Mouse (Mus musculus) ovary, adult 18-20 months (tissue): ENCODE results near the gene Hist1h1c.
"Not testable (repeated sequence)": the region's sequence is repeated elsewhere in the genome, so short reads cannot be mapped to it uniquely, and the experiment has no call there.

ENCODE experiments used
- DNase-seq: peaks from one replicate; pipeline ENCODE4 v3.0.0; 2022; ENCODE audit warnings: low spot score, mixed read lengths

The Hist1h1c gene

DNA sequence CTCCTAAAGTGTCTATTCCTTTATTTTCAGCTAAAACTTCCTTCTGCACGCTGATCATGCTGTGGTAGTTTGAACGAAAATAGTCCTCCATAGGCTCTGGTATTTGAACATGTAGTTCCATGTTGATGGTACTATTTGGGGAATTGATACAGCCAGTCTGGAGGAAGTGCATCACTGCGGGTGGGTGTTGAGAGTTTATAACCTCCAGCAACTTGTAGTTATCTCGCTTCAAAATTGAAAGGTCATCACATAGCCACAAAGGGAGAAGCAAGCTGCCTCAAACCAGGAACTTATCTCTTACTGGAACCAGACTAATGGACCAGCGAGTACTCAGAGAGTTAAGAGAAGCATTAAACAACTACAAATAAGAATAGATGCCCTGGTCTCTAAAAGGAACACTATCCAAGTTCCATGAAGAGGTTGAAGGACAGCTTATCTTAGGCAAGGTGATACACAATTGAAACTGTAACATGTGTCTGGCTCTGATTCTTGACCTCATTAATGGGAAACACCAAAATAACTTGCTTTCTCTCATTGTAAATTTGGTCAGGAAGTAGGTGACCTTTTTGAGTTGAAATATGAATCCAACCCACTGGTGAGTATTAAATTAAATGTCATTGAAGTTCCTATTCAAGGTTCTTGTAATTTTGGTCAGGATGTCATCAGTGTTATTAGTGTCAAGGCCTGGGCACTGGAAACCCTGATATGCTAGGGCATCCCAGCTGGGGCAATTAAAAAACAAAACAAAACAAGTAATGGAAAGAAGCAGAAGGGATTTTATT is 22.2 kb upstream of the Hist1h1c start:
- no peak for DNase-seq

DNA sequence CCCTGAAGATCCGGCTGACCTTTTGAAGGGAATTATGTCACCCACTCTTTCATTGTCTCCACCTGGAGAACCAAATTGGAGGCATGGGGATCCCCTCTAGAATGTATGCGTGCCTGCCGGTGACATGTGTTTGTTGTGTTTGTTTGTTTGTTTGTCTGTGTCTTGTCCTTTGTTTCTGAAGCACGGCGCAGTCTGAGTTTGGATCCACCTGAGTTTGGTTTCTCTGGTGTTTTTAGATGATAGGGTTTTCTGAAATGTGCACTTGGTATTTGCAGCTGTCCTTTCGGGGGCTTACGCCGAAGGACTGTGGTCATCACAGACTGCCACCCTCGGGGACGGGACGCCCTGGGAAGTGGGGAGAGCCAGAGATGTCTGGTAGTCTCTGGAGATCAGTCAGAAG is 21.4 kb upstream of the Hist1h1c start:
- DNase-seq, result no peak

DNA sequence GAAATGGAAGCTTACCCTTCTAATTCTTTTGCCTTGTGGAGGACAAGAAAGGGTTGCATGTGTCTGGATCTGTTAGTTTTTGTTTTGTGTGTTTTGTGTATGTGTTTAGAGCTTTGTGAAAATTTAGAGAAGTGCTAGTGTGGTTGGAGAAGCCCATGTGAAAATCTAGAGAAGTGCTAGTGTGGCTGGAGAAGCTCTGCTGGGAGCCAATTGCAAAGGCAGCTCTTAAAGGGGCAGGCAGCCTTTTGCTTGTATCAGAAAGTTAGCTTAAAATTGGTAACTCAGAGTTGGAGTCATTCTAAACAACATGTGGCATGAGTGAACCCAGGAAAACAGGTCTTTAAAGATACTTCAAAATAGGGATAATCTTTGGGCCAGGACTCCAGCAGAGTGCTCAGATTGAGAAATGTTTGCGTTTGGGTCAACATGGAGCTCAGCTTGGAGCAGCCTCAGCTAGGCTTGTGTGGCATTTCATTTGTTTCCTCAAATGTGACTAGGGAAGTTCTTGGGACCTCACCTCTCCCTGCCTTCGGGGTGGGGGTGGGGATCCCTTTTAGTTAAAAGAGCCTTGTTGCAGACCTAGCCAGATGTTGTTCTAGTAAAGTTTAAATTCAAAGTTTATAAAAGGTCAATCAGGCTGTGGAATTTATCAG is 20.9 kb upstream of the Hist1h1c start:
- DNase-seq, result not testable (repeated sequence)

GRCm38 (mm10) chr13:23724239-23724638 is 14.4 kb upstream of the Hist1h1c start:
- no peak for DNase-seq

DNA sequence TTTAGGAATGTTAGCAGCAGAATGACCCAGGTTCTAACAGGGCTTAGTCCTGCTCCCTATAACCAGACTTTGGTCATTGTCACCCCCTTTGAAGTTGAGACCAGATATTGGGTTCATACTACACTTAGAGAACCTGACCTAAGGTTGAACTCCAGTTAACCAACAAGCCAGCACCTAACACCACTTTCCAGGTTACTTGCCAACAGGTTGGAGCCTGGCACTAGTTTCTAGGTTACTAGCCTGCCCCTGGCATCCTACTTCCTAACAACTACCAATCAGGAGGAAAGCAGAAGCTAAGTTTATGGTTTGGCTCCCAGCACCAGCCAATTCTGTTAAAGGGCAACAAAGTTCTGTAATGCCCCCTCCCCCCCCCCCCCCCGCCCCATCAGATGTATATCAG is 13.4 kb upstream of the Hist1h1c start:
- no peak for DNase-seq

- DNase-seq, result no peak
Measured at GRCm38 (mm10) chr13:23728472-23729191, 10.0 kb upstream of the Hist1h1c start.

GRCm38 (mm10) chr13:23729192-23729525 is 9.4 kb upstream of the Hist1h1c start:
- DNase-seq, result no peak

GRCm38 (mm10) chr13:23729706-23730105 is 8.9 kb upstream of the Hist1h1c start:
- no peak for DNase-seq

- no peak for DNase-seq
Measured at GRCm38 (mm10) chr13:23730479-23730878, 8.1 kb upstream of the Hist1h1c start.

DNA sequence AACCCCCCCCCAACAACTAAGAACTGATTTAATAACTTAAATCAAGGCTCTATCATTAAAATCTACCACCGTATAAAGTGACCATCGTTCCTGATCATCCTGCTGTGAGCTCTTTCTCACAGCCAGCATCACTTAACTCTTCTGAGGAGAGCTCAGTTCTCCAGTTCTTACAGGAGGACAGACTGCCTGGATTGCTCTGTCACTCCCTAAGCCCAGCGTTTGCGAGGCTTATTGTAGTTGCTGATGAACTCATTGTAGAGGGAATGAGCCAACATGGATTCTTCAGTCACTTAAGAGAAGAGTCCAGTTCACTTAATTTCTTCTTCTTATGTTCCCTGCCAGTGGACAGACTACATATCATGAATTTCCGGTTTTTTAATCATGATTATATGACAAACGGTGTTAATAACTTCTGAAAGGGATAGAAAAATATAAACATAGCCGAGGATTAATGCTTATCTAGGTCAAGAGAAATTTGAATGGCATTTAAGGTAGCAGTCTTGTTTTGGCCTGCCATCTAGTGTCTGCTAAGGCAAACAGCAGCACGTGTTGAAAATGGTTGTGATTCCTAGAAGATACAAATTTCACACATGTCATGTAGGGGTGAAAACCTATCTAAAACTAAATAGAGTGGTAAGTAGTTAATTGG is 6.3 kb upstream of the Hist1h1c start:
- no peak for DNase-seq

DNA sequence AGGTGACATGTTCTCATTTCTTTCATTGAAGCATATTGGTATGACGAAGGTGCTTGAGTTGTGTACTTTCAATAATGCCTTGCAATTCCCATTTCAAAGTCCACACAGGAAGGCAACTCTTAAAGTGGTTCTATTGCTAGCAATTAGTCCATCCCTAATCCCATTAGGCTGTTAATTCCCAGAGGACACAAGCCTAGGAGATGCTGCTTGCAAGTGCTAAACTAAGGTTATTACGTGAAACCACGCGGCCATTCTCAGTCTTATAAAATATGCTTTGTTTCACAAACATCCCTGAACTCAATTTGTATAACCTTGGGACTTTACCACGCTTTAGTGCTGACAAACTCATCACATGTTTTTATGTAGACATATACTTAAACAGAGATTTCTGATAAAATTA is 1.5 kb upstream of the Hist1h1c start:
- no peak for DNase-seq

- no peak for DNase-seq
Measured at GRCm38 (mm10) chr13:23738041-23738440, 567 bp upstream of the Hist1h1c start.

GRCm38 (mm10) chr13:23739069-23739921 is 687 bp downstream of the Hist1h1c start:
- DNase-seq, result peak; percentile 93

DNA sequence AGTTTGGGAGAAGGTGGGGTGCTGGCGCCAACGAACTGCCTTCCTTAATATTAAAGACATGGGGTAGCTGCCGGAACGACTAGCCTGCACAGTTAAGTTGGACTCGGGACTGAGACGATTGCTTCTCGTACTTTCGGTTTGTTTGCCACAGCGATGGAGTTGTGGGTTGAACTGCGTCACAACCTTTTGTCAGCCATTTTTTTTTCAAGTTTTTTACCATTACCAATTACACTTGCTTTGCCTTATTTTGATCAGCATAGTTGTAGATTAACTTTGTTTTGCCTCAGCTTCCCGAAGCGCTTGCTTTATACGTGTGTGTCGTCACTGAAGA is 1.3 kb downstream of the Hist1h1c start:
- DNase-seq, result no peak

DNA sequence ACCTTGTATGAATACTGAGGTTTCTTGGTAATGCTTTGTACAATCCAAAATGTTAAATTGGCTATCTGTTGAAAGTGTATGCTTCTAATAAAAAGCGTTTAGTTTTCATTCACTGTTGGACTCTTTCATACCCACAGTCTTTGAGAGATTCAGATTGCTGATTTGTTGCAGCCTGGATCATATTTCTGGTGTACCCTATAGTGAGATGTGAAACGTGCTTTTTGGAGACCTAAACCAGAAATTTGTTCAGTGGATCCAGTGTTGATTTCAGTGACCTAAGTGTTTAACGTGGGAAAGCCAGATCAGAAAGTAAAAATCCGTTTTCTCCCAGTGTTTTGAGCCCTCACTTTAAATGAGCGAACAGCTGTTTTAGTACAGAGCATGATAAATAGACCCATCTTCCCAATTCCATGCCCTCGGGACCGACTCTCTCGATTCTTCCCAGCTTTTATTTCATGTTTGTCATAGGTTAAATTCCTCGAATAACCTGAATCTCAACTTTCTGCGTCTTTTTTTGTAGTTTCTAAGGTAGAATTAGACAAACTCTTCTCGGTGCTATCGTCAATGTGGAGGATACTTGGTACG is 1.7 kb downstream of the Hist1h1c start:
- DNase-seq, result no peak

GRCm38 (mm10) chr13:23740910-23741309 is 2.3 kb downstream of the Hist1h1c start:
- DNase-seq, result no peak

GRCm38 (mm10) chr13:23742007-23742406 is 3.4 kb downstream of the Hist1h1c start:
- no peak for DNase-seq

DNA sequence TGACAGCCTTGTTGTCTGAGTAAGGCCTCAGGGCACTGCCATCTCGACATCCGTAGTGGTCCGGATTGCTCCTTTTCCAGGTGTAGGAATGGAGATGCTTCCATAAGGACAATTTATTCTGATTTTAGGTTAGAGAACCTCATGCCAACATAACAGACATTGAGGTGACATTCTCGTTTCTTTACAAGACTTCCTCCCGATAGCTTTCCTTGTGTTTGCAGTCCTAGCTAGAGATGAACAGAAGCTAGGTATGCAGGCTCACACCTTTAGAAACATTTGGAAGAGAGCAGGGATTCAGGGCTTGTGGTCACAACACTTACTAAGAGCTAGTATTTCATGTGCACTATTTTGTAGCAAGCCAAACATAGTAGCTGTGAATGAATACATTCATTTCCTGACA is 4.6 kb downstream of the Hist1h1c start:
- DNase-seq, result no peak

- no peak for DNase-seq
Measured at GRCm38 (mm10) chr13:23743963-23744362, 5.4 kb downstream of the Hist1h1c start.

GRCm38 (mm10) chr13:23744421-23745380 is 6.1 kb downstream of the Hist1h1c start:
- DNase-seq, result no peak
